Mouse (Mus musculus) olfactory bulb, adult 2 months (tissue): ENCODE results near the gene Tpm3.

Source experiments
- CTCF ChIP-seq: fragments of 200-500 bp; IDR thresholded peaks from 2 replicates; pipeline ENCODE4 v1.5.1; 2012; ENCODE audit warnings: low read depth, mild to moderate bottlenecking, low read length, moderate library complexity; ENCODE audit not compliant: insufficient read depth
- POLR2A ChIP-seq: fragments of 200-500 bp; IDR thresholded peaks from 2 replicates; pipeline ENCODE4 v1.6.1; 2012; ENCODE audit warnings: mild to moderate bottlenecking, low read depth, low read length, moderate library complexity; ENCODE audit not compliant: insufficient read depth

DNA sequence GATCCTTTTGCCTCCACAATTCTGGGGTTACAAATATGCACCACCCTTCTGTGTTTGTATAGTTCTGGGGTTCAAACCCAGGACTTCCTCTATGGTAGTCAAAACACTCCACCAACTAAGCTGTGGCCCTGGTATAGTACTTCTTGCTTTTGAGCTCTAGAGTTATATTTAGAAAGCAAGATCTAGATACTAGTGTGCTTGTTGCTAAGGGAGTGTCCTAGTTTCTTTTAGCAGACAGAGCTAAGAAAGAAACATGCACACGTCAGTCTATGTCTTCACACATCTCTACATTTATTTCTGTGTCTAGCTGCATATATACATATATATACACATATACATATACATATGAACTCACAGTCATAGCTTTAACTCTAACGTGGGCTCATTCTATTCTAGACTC lies 39.3 kb downstream of the Tpm3 start:
- no peak for TF ChIP-seq CTCF
- TF ChIP-seq POLR2A: no peak
